23 mouse cellular contexts compared by ENCODE assay signal in genomic region chr11:88573013-88573412, GRCm38 (mm10).
DNase-seq lines count a peak whose midpoint lies in the region; ATAC-seq and TF ChIP-seq lines count a peak whose summit lies in the region.
"Had no signal": no experiment of that assay in that cellular context is flagged by ENCODE, and none has a peak within 500 bp of the region (broad histone marks: within the 10 kb centered on the region; RNA-seq: fewer than 3 reads in every experiment).

No protein-coding gene starts in this region.

- H3K4me3 ChIP-seq in heart, embryonic 10.5 days = no peak overlapping the region
- H3K4me3 ChIP-seq in hindbrain, embryonic 15.5 days = no peak overlapping the region
- H3K4me3 ChIP-seq in hindbrain, postnatal 0 days (ENCODE audit: low read length) = no peak overlapping the region
- no peak overlapping the region for H3K4me3 ChIP-seq in midbrain, embryonic 15.5 days
- no peak overlapping the region for H3K4me3 ChIP-seq in midbrain, embryonic 14.5 days (replicated peaks; ENCODE audit: low read depth, low read length)
- no peak overlapping the region for H3K4me3 ChIP-seq in neural tube, embryonic 14.5 days (ENCODE audit: low read depth, low read length)
- H3K4me3 ChIP-seq: embryonic facial prominence, embryonic 15.5 days had no signal

- 92% methylated on average over 5 of the region's 5 CpGs for WGBS in heart, embryonic 10.5 days
- WGBS in hindbrain, embryonic 15.5 days = 61% methylated on average over 5 of the region's 5 CpGs
- 71% methylated on average over 5 of the region's 5 CpGs for WGBS in hindbrain, postnatal 0 days
- WGBS in midbrain, embryonic 15.5 days = 79% methylated on average over 5 of the region's 5 CpGs
- WGBS in midbrain, embryonic 14.5 days = 76% methylated on average over 5 of the region's 5 CpGs
- 57% methylated on average over 5 of the region's 5 CpGs for WGBS in neural tube, embryonic 14.5 days

- TF ChIP-seq CTCF in hindbrain, postnatal 0 days (IDR thresholded peaks at IDR 0.05; ENCODE audit: low read depth) = no peak

- no peak for DNase-seq in heart, embryonic 10.5 days (ENCODE audit: low spot score)
- DNase-seq in heart, postnatal 25 days (ENCODE audit: low spot score) = no peak
- no peak for DNase-seq in hindbrain, postnatal 0 days (ENCODE audit: low spot score)
- no peak for DNase-seq in midbrain, embryonic 14.5 days
- no peak for DNase-seq in cerebellum, postnatal 10 days
- DNase-seq: adrenal gland, postnatal 10 days; B cell, adult 2 months; cerebellum, adult 8-10 months; heart, postnatal 36 days; kidney, adult 2 months; kidney, postnatal 14 days; layer of hippocampus, postnatal 36 days; lung, postnatal 4 days; retina, postnatal 1 day; right cerebral cortex, postnatal 25 days; spleen, adult 18-20 months had no signal

- 0 out of 2 replicates have a peak overlapping the region, but pooled peaks have one; percentile 24 for H3K27ac ChIP-seq in heart, embryonic 10.5 days
- H3K27ac ChIP-seq in hindbrain, embryonic 15.5 days (replicated peaks) = peak overlapping the region; percentile 9; the same call in 1 of the 2 replicates
- no peak overlapping the region for H3K27ac ChIP-seq in hindbrain, postnatal 0 days
- peak overlapping the region; percentile 42 for H3K27ac ChIP-seq in midbrain, embryonic 15.5 days
- no peak overlapping the region; the same call in 1 of the 2 replicates for H3K27ac ChIP-seq in midbrain, embryonic 14.5 days (replicated peaks; ENCODE audit: low read depth, low read length)
- peak overlapping the region; percentile 46; the same call in 1 of the 2 replicates for H3K27ac ChIP-seq in neural tube, embryonic 14.5 days (ENCODE audit: low read depth, low read length)
- H3K27ac ChIP-seq: embryonic facial prominence, embryonic 15.5 days had no signal

- no peak for ATAC-seq in hindbrain, embryonic 15.5 days (ENCODE audit: low FRiP score, low read depth)
- no peak for ATAC-seq in hindbrain, postnatal 0 days
- no peak for ATAC-seq in midbrain, embryonic 15.5 days (replicated peaks)
- no peak for ATAC-seq in midbrain, embryonic 14.5 days (ENCODE audit: low FRiP score, low TSS enrichment)
- ATAC-seq in neural tube, embryonic 14.5 days (ENCODE audit: low read depth) = no peak
- ATAC-seq: activated CD4-positive, CD25-positive, alpha-beta regulatory T cell, adult 4 months; midbrain, embryonic 16.5 days had no signal

- no peaks in the 10 kb centered on the region for H3K9me3 ChIP-seq in heart, embryonic 10.5 days
- H3K9me3 ChIP-seq in hindbrain, embryonic 15.5 days = no peaks in the 10 kb centered on the region
- no peaks in the 10 kb centered on the region for H3K9me3 ChIP-seq in hindbrain, postnatal 0 days (ENCODE audit: low read length)
- H3K9me3 ChIP-seq in midbrain, embryonic 15.5 days = no peaks in the 10 kb centered on the region
- no peaks in the 10 kb centered on the region for H3K9me3 ChIP-seq in midbrain, embryonic 14.5 days (ENCODE audit: control insufficient read depth, low read length)
- H3K9me3 ChIP-seq in neural tube, embryonic 14.5 days (ENCODE audit: control insufficient read depth, low read length) = no peaks in the 10 kb centered on the region
- H3K9me3 ChIP-seq: embryonic facial prominence, embryonic 15.5 days had no signal

- H3K4me1 ChIP-seq in heart, embryonic 10.5 days = peaks cover 83% of the 10 kb centered on the region
- peaks cover 77% of the 10 kb centered on the region for H3K4me1 ChIP-seq in hindbrain, embryonic 15.5 days (replicated peaks)
- H3K4me1 ChIP-seq in hindbrain, postnatal 0 days (ENCODE audit: insufficient read depth, low read length) = peaks cover 37% of the 10 kb centered on the region
- H3K4me1 ChIP-seq in midbrain, embryonic 15.5 days = peaks cover 78% of the 10 kb centered on the region
- peaks cover 60% of the 10 kb centered on the region for H3K4me1 ChIP-seq in midbrain, embryonic 14.5 days (ENCODE audit: control insufficient read depth, insufficient read depth, low read length)
- H3K4me1 ChIP-seq in neural tube, embryonic 14.5 days (ENCODE audit: control insufficient read depth, insufficient read depth, low read length) = peaks cover 54% of the 10 kb centered on the region

- H3K27me3 ChIP-seq in heart, embryonic 10.5 days (ENCODE audit: insufficient read depth, poor library complexity, severe bottlenecking) = no peaks in the 10 kb centered on the region
- no peaks in the 10 kb centered on the region for H3K27me3 ChIP-seq in hindbrain, embryonic 15.5 days
- H3K27me3 ChIP-seq in hindbrain, postnatal 0 days (ENCODE audit: insufficient read depth, low read length) = no peaks in the 10 kb centered on the region
- no peaks in the 10 kb centered on the region for H3K27me3 ChIP-seq in midbrain, embryonic 15.5 days (replicated peaks)
- no peaks in the 10 kb centered on the region for H3K27me3 ChIP-seq in midbrain, embryonic 14.5 days (ENCODE audit: control insufficient read depth, insufficient read depth, low read length)
- H3K27me3 ChIP-seq in neural tube, embryonic 14.5 days (ENCODE audit: control insufficient read depth, insufficient read depth, low read length) = no peaks in the 10 kb centered on the region
- H3K27me3 ChIP-seq: embryonic facial prominence, embryonic 15.5 days had no signal

- H3K9ac ChIP-seq in hindbrain, embryonic 15.5 days = no peak overlapping the region
- H3K9ac ChIP-seq in hindbrain, postnatal 0 days (replicated peaks; ENCODE audit: low read length) = no peak overlapping the region
- H3K9ac ChIP-seq in midbrain, embryonic 15.5 days = no peak overlapping the region
- no peak overlapping the region for H3K9ac ChIP-seq in midbrain, embryonic 14.5 days (replicated peaks; ENCODE audit: low read length)
- H3K9ac ChIP-seq in neural tube, embryonic 14.5 days (replicated peaks; ENCODE audit: low read depth, low read length) = no peak overlapping the region; the same call in 1 of the 2 replicates
- H3K9ac ChIP-seq: embryonic facial prominence, embryonic 15.5 days had no signal

- intact Hi-C loops in heart, postnatal 25 days (cut with DNase I) = no loop called here

- peaks cover 5% of the 10 kb centered on the region; the same call in 1 of the 2 replicates for H3K36me3 ChIP-seq in heart, embryonic 10.5 days
- no peaks in the 10 kb centered on the region for H3K36me3 ChIP-seq in hindbrain, embryonic 15.5 days
- no peaks in the 10 kb centered on the region for H3K36me3 ChIP-seq in hindbrain, postnatal 0 days (ENCODE audit: insufficient read depth, low read length)
- H3K36me3 ChIP-seq in midbrain, embryonic 15.5 days (replicated peaks) = no peaks in the 10 kb centered on the region
- no peaks in the 10 kb centered on the region for H3K36me3 ChIP-seq in midbrain, embryonic 14.5 days (ENCODE audit: control insufficient read depth, insufficient read depth, low read length)
- H3K36me3 ChIP-seq in neural tube, embryonic 14.5 days (ENCODE audit: control insufficient read depth, insufficient read depth, low read length) = no peaks in the 10 kb centered on the region
- H3K36me3 ChIP-seq: embryonic facial prominence, embryonic 15.5 days had no signal

- H3K4me2 ChIP-seq in hindbrain, embryonic 15.5 days = no peak overlapping the region
- no peak overlapping the region for H3K4me2 ChIP-seq in hindbrain, postnatal 0 days (ENCODE audit: low read depth, low read length)
- H3K4me2 ChIP-seq in midbrain, embryonic 15.5 days = no peak overlapping the region
- H3K4me2 ChIP-seq in midbrain, embryonic 14.5 days (ENCODE audit: low read length) = no peak overlapping the region
- no peak overlapping the region for H3K4me2 ChIP-seq in neural tube, embryonic 14.5 days (ENCODE audit: low read depth, low read length)
- H3K4me2 ChIP-seq: embryonic facial prominence, embryonic 15.5 days; heart, embryonic 11.5 days had no signal

Comparison
In these comparisons a context has a peak if more than half of its experiments do, and no peak if none do; other contexts are left out.
1. H3K27ac ChIP-seq: peak in heart, embryonic 10.5 days (single experiment), hindbrain, embryonic 15.5 days (single experiment), midbrain, embryonic 15.5 days (single experiment) and neural tube, embryonic 14.5 days (single experiment); none in hindbrain, postnatal 0 days (single experiment) and midbrain, embryonic 14.5 days (single experiment).